Mouse (Mus musculus): ENCODE measurements at regions not wholly inside any gene's neighbourhood (a gene's known extent, or its start where the extent isn't known, plus 50 kb on each side); places are given as distances from the start of the nearest gene placed in this dataset.
A peak's percentile ranks its signal among the peaks of the same experiment; 100 is the strongest.

GRCm38 (mm10) chr16:31598409-31598988 is 64.7 kb upstream of the Dlg1 start:
- DNase-seq (ENCODE audit: low spot score in 2 of 2) = peak; percentile 57 to 73

DNA sequence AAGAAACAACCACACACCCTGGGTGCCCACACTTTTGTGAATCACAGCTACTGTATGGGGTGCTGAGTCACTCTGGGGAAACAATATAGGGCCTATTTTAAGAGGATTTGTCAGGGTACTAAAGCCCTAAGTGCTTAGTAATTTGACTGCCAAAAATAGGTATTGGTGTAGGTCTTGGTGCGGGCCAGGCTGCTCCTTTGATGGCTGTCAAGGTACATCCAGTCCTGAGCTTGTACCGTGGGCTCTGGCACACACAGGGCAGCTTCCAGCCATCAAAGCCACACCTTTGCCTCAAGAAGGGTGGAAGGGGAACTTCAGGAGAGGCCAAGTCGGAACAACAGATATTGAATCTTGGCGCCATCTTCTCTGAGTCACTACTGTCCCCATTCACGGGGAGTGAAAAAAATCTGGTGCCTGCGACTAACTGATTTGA is 64.2 kb upstream of the Dlg1 start:
- DNase-seq (ENCODE audit: low spot score in 2 of 2) = no peak

GRCm38 (mm10) chr16:31601278-31601677 is 62.0 kb upstream of the Dlg1 start:
- DNase-seq (ENCODE audit: low spot score in 2 of 2) = no peak

- no peak for DNase-seq (ENCODE audit: low spot score in 2 of 2)
Observed at GRCm38 (mm10) chr16:31603185-31603584, 60.1 kb upstream of the Dlg1 start.

- DNase-seq (ENCODE audit: low spot score in 2 of 2) = no peak
Observed at GRCm38 (mm10) chr16:31606389-31607177, 56.7 kb upstream of the Dlg1 start.

GRCm38 (mm10) chr16:31608964-31609363 is 54.3 kb upstream of the Dlg1 start:
- DNase-seq (ENCODE audit: low spot score in 2 of 2) = no peak

- no peak for DNase-seq (ENCODE audit: low spot score in 2 of 2)
Observed at GRCm38 (mm10) chr16:31609394-31610172, 53.7 kb upstream of the Dlg1 start.
